Mouse (Mus musculus): Measurements from ENCODE around the gene Zfp651. TPM values are rescaled to one million over a fixed set of nuclear protein-coding genes. Genes with fewer than 3 reads are reported as not detected.
A peak's percentile ranks its signal among the peaks of the same experiment; 100 is the strongest.

Zfp651 gene
- polyA plus RNA-seq, 1 experiment from 2014 or later, result 8.4 TPM

- no peaks in the 10 kb centered on the region; the same call in 1 of the 2 replicates for H3K27me3 ChIP-seq (ENCODE audit: insufficient read depth, poor library complexity, severe bottlenecking)
- H3K4me3 ChIP-seq, result no peak overlapping the region
- H3K27ac ChIP-seq, result no peak overlapping the region
- DNase-seq (ENCODE audit: low spot score), result no peak
- no peaks in the 10 kb centered on the region for H3K9me3 ChIP-seq
- peaks cover 22% of the 10 kb centered on the region for H3K4me1 ChIP-seq (replicated peaks)
- 96% methylated on average over 3 of the region's 3 CpGs for WGBS
- peaks cover 79% of the 10 kb centered on the region for H3K36me3 ChIP-seq
These were observed 4.5 kb upstream of the Zfp651 start for GRCm38 (mm10) chr9:121754624-121755023.

- Histone ChIP-seq H3K36me3 (peaks cover 60% of the 10 kb centered on the region), H3K4me1 (replicated peaks) (peaks cover 41% of the 10 kb centered on the region), H3K9me3 (no peaks in the 10 kb centered on the region), H3K27ac (no peak overlapping the region), H3K4me3 (no peak overlapping the region), H3K27me3 (ENCODE audit: insufficient read depth, poor library complexity, severe bottlenecking) (no peaks in the 10 kb centered on the region; the same call in 1 of the 2 replicates)
- 88% methylated on average over 3 of the region's 3 CpGs for WGBS
- DNase-seq (ENCODE audit: low spot score), result no peak
These were observed 2.3 kb upstream of the Zfp651 start for GRCm38 (mm10) chr9:121756785-121757184.

GRCm38 (mm10) chr9:121757432-121757831, 1.7 kb upstream of the Zfp651 start:
- WGBS, result 80% methylated on average over 3 of the region's 3 CpGs
- Histone ChIP-seq H3K27me3 (ENCODE audit: insufficient read depth, poor library complexity, severe bottlenecking) (no peaks in the 10 kb centered on the region; the same call in 1 of the 2 replicates), H3K4me1 (replicated peaks) (peaks cover 48% of the 10 kb centered on the region), H3K27ac (0 out of 2 replicates have a peak overlapping the region, but pooled peaks have one; percentile 8), H3K4me3 (no peak overlapping the region), H3K36me3 (peaks cover 59% of the 10 kb centered on the region), H3K9me3 (no peaks in the 10 kb centered on the region)
- DNase-seq (ENCODE audit: low spot score), result no peak

- H3K27ac ChIP-seq, result 0 out of 2 replicates have a peak overlapping the region, but pooled peaks have one; percentile 8
- H3K4me1 ChIP-seq (replicated peaks), result peaks cover 48% of the 10 kb centered on the region
- H3K9me3 ChIP-seq, result no peaks in the 10 kb centered on the region
- H3K27me3 ChIP-seq (ENCODE audit: insufficient read depth, poor library complexity, severe bottlenecking), result no peaks in the 10 kb centered on the region; the same call in 1 of the 2 replicates
- peak; percentile 27 for DNase-seq (ENCODE audit: low spot score)
- H3K36me3 ChIP-seq, result peaks cover 59% of the 10 kb centered on the region
- peak overlapping the region; percentile 83 for H3K4me3 ChIP-seq
- WGBS, result 46% methylated on average over 10 of the region's 10 CpGs
These were observed 1.0 kb upstream of the Zfp651 start for GRCm38 (mm10) chr9:121757835-121758814.

GRCm38 (mm10) chr9:121760271-121761090, 1.4 kb downstream of the Zfp651 start:
- peak; percentile 87 for DNase-seq (ENCODE audit: low spot score)
- peak overlapping the region; percentile 83 for H3K4me3 ChIP-seq
- H3K36me3 ChIP-seq, result peaks cover 59% of the 10 kb centered on the region
- no peaks in the 10 kb centered on the region; the same call in 1 of the 2 replicates for H3K27me3 ChIP-seq (ENCODE audit: insufficient read depth, poor library complexity, severe bottlenecking)
- WGBS, result 2% methylated on average over 43 of the region's 43 CpGs
- peak overlapping the region; percentile 97 for H3K27ac ChIP-seq
- peaks cover 48% of the 10 kb centered on the region for H3K4me1 ChIP-seq (replicated peaks)
- no peaks in the 10 kb centered on the region for H3K9me3 ChIP-seq

- Histone ChIP-seq H3K27me3 (ENCODE audit: insufficient read depth, poor library complexity, severe bottlenecking) (no peaks in the 10 kb centered on the region; the same call in 1 of the 2 replicates), H3K4me1 (replicated peaks) (peaks cover 48% of the 10 kb centered on the region), H3K36me3 (peaks cover 59% of the 10 kb centered on the region), H3K27ac (peak overlapping the region; percentile 97), H3K4me3 (peak overlapping the region; percentile 83), H3K9me3 (no peaks in the 10 kb centered on the region)
- whole genome bisulfite sequencing, result 68% methylated on average over 10 of the region's 10 CpGs
- DNase-seq (ENCODE audit: low spot score), result no peak
These were observed 2.0 kb downstream of the Zfp651 start for GRCm38 (mm10) chr9:121761091-121761665.

GRCm38 (mm10) chr9:121761787-121762186, 2.7 kb downstream of the Zfp651 start:
- WGBS, result 70% methylated on average over 8 of the region's 8 CpGs
- no peak for DNase-seq (ENCODE audit: low spot score)
- Histone ChIP-seq H3K9me3 (no peaks in the 10 kb centered on the region), H3K4me1 (replicated peaks) (peaks cover 48% of the 10 kb centered on the region), H3K4me3 (peak overlapping the region; percentile 83; the same call in 1 of the 2 replicates), H3K27me3 (ENCODE audit: insufficient read depth, poor library complexity, severe bottlenecking) (no peaks in the 10 kb centered on the region; the same call in 1 of the 2 replicates), H3K27ac (peak overlapping the region; percentile 97; the same call in 1 of the 2 replicates), H3K36me3 (peaks cover 59% of the 10 kb centered on the region)

- H3K27ac ChIP-seq, result peak overlapping the region; percentile 97; the same call in 1 of the 2 replicates
- 91% methylated on average over 10 of the region's 10 CpGs for WGBS
- no peak for DNase-seq (ENCODE audit: low spot score)
These were observed 3.1 kb downstream of the Zfp651 start for GRCm38 (mm10) chr9:121762248-121762647.

GRCm38 (mm10) chr9:121762761-121763160, 3.6 kb downstream of the Zfp651 start:
- no peak overlapping the region for H3K27ac ChIP-seq
- H3K9me3 ChIP-seq, result no peaks in the 10 kb centered on the region
- 91% methylated on average over 25 of the region's 25 CpGs for WGBS
- peaks cover 44% of the 10 kb centered on the region for H3K4me1 ChIP-seq (replicated peaks)
- DNase-seq (ENCODE audit: low spot score), result no peak
- no peaks in the 10 kb centered on the region; the same call in 1 of the 2 replicates for H3K27me3 ChIP-seq (ENCODE audit: insufficient read depth, poor library complexity, severe bottlenecking)
- H3K36me3 ChIP-seq, result peaks cover 62% of the 10 kb centered on the region
- no peak overlapping the region for H3K4me3 ChIP-seq

More at GRCm38 (mm10) chr9:121762248-121762647, 3.1 kb downstream of the Zfp651 start:
- Histone ChIP-seq H3K4me3 (no peak overlapping the region), H3K4me1 (replicated peaks) (peaks cover 48% of the 10 kb centered on the region), H3K36me3 (peaks cover 61% of the 10 kb centered on the region), H3K27me3 (ENCODE audit: insufficient read depth, poor library complexity, severe bottlenecking) (no peaks in the 10 kb centered on the region; the same call in 1 of the 2 replicates), H3K9me3 (no peaks in the 10 kb centered on the region)

- Histone ChIP-seq H3K4me3 (no peak overlapping the region), H3K4me1 (replicated peaks) (peaks cover 37% of the 10 kb centered on the region), H3K27me3 (ENCODE audit: insufficient read depth, poor library complexity, severe bottlenecking) (no peaks in the 10 kb centered on the region), H3K36me3 (peaks cover 71% of the 10 kb centered on the region), H3K9me3 (no peaks in the 10 kb centered on the region), H3K27ac (no peak overlapping the region)
- no peak for DNase-seq (ENCODE audit: low spot score)
- WGBS, result 94% methylated on average over 19 of the region's 19 CpGs
These were observed 4.6 kb downstream of the Zfp651 start for GRCm38 (mm10) chr9:121763716-121764115.

GRCm38 (mm10) chr9:121765166-121765855, 6.2 kb downstream of the Zfp651 start:
- 94% methylated on average over 16 of the region's 16 CpGs for WGBS
- H3K4me3 ChIP-seq, result no peak overlapping the region

More at GRCm38 (mm10) chr9:121765166-121765855, 6.2 kb downstream of the Zfp651 start:
- Histone ChIP-seq H3K9me3 (no peaks in the 10 kb centered on the region), H3K27me3 (ENCODE audit: insufficient read depth, poor library complexity, severe bottlenecking) (no peaks in the 10 kb centered on the region), H3K27ac (no peak overlapping the region), H3K36me3 (peaks cover 73% of the 10 kb centered on the region), H3K4me1 (replicated peaks) (peaks cover 25% of the 10 kb centered on the region)
- DNase-seq (ENCODE audit: low spot score), result no peak
